Mouse (Mus musculus) liver, embryonic 16.5 days (tissue): ENCODE results near the gene Cfap58. TPM values are rescaled to one million over a fixed set of nuclear protein-coding genes. Genes with fewer than 3 reads are reported as not detected.

Experiments used
- ATAC-seq: fragments of 200-750 bp; cut with Nextera tagmentation; 2 replicates; pipeline ENCODE4 v1.8.0; 2017; ENCODE audit warnings: low read depth, mild to moderate bottlenecking, moderate number of reproducible peaks, moderate library complexity
- H3K27ac ChIP-seq: fragments of 300-500 bp; sonication (generic); 2 replicates; pipeline ENCODE4 v1.5.1; 2014; ENCODE audit warnings: mild to moderate bottlenecking, low read length
- H3K27me3 ChIP-seq: fragments of 300-500 bp; sonication (generic); 2 replicates; pipeline ENCODE4 v1.6.1; 2014; ENCODE audit warnings: low read depth, low read length, mixed read lengths; ENCODE audit not compliant: control insufficient read depth, insufficient read depth
- H3K36me3 ChIP-seq: fragments of 300-500 bp; sonication (generic); 2 replicates; pipeline ENCODE4 v1.6.1; 2014; ENCODE audit warnings: mild to moderate bottlenecking; ENCODE audit not compliant: control insufficient read depth, insufficient read depth
- H3K4me1 ChIP-seq: fragments of 300-500 bp; sonication (generic); 2 replicates; pipeline ENCODE4 v1.6.1; 2014; ENCODE audit warnings: low read depth, low read length, mixed read lengths; ENCODE audit not compliant: control insufficient read depth
- H3K4me2 ChIP-seq: fragments of 300-500 bp; sonication (generic); 2 replicates; pipeline ENCODE4 v1.6.1; 2014; ENCODE audit warnings: low read depth, low read length, mixed read lengths
- H3K4me3 ChIP-seq: fragments of 300-500 bp; sonication (generic); 2 replicates; pipeline ENCODE4 v1.5.1; 2014; ENCODE audit warnings: low read depth, mild to moderate bottlenecking, low read length
- H3K9ac ChIP-seq: fragments of 300-500 bp; sonication (generic); 2 replicates; pipeline ENCODE4 v1.6.1; 2014; ENCODE audit warnings: low read depth, low read length
- H3K9me3 ChIP-seq: fragments of 300-500 bp; sonication (generic); replicated peaks from 2 replicates; pipeline ENCODE4 v1.6.1; 2016; ENCODE audit warnings: low read length; ENCODE audit not compliant: control insufficient read depth
- WGBS: fragments of 180-500 bp; shearing (Covaris S2); extraction: QIAGEN DNeasy Blood & Tissue Kit; methylation state at CpG from one replicate; pipeline ENCODE4 v1.1.7; 2014; ENCODE audit not compliant: insufficient replicate concordance; 5-methylcytosine and 5-hydroxymethylcytosine counted together
- polyA plus RNA-seq: library from polyadenylated mRNA; unstranded; fragments of >200 nt; fragmentation: Nextera tagmentation; extraction: Ambion mirVana; gene quantifications from 2 replicates; pipeline ENCODE4 v1.2.1, GENCODE M21; 2015

The Cfap58 gene
- polyA plus RNA-seq, 1 experiment from 2014 or later: not detected

GRCm38 (mm10) chr19:48009586-48010331, 72.3 kb downstream of the Cfap58 start:
- 72% methylated on average over 15 of the region's 15 CpGs for WGBS

GRCm38 (mm10) chr19:48020103-48020502, 82.6 kb downstream of the Cfap58 start:
- Histone ChIP-seq H3K4me3 (no peak overlapping the region), H3K4me1 (no peaks in the 10 kb centered on the region), H3K4me2 (no peak overlapping the region), H3K9ac (no peak overlapping the region), H3K36me3 (no peaks in the 10 kb centered on the region), H3K9me3 (no peaks in the 10 kb centered on the region), H3K27ac (no peak overlapping the region), H3K27me3 (no peaks in the 10 kb centered on the region)
- ATAC-seq: no peak
- 66% methylated on average over 13 of the region's 13 CpGs for WGBS

More at GRCm38 (mm10) chr19:48009586-48010331, 72.3 kb downstream of the Cfap58 start:
- Histone ChIP-seq H3K27ac (no peak overlapping the region), H3K4me3 (no peak overlapping the region), H3K9me3 (no peaks in the 10 kb centered on the region), H3K9ac (no peak overlapping the region), H3K36me3 (no peaks in the 10 kb centered on the region), H3K27me3 (no peaks in the 10 kb centered on the region), H3K4me1 (no peaks in the 10 kb centered on the region), H3K4me2 (no peak overlapping the region)
- ATAC-seq: no peak

- H3K27ac ChIP-seq: no peak overlapping the region
- no peaks in the 10 kb centered on the region for H3K27me3 ChIP-seq
- no peaks in the 10 kb centered on the region for H3K9me3 ChIP-seq
- 63% methylated on average over 15 of the region's 15 CpGs for whole genome bisulfite sequencing
- no peaks in the 10 kb centered on the region for H3K36me3 ChIP-seq
- ATAC-seq: no peak
- no peak overlapping the region for H3K9ac ChIP-seq
- H3K4me3 ChIP-seq: no peak overlapping the region
- no peaks in the 10 kb centered on the region for H3K4me1 ChIP-seq
- H3K4me2 ChIP-seq: no peak overlapping the region
Measured at GRCm38 (mm10) chr19:48021435-48021834, 84.0 kb downstream of the Cfap58 start.

GRCm38 (mm10) chr19:48022763-48023162, 85.3 kb downstream of the Cfap58 start:
- 62% methylated on average over 5 of the region's 5 CpGs for WGBS
- no peak for ATAC-seq
- Histone ChIP-seq H3K27me3 (no peaks in the 10 kb centered on the region), H3K27ac (no peak overlapping the region), H3K4me3 (no peak overlapping the region), H3K36me3 (no peaks in the 10 kb centered on the region), H3K4me2 (no peak overlapping the region), H3K4me1 (no peaks in the 10 kb centered on the region), H3K9me3 (no peaks in the 10 kb centered on the region), H3K9ac (no peak overlapping the region)

GRCm38 (mm10) chr19:48023726-48024125, 86.3 kb downstream of the Cfap58 start:
- Histone ChIP-seq H3K27ac (no peak overlapping the region), H3K27me3 (no peaks in the 10 kb centered on the region), H3K9ac (no peak overlapping the region), H3K4me2 (no peak overlapping the region), H3K4me1 (no peaks in the 10 kb centered on the region), H3K4me3 (no peak overlapping the region), H3K36me3 (no peaks in the 10 kb centered on the region), H3K9me3 (no peaks in the 10 kb centered on the region)
- no peak for ATAC-seq
- WGBS: 30% methylated on average over 10 of the region's 10 CpGs

- H3K27me3 ChIP-seq: no peaks in the 10 kb centered on the region
- H3K9ac ChIP-seq: no peak overlapping the region
- H3K4me2 ChIP-seq: no peak overlapping the region
- no peaks in the 10 kb centered on the region for H3K36me3 ChIP-seq
- no peak for ATAC-seq
- H3K27ac ChIP-seq: no peak overlapping the region
- no peak overlapping the region for H3K4me3 ChIP-seq
- 69% methylated on average over 8 of the region's 8 CpGs for WGBS
- no peaks in the 10 kb centered on the region for H3K9me3 ChIP-seq
- no peaks in the 10 kb centered on the region for H3K4me1 ChIP-seq
Measured at GRCm38 (mm10) chr19:48025366-48025765, 87.9 kb downstream of the Cfap58 start.

- H3K36me3 ChIP-seq: no peaks in the 10 kb centered on the region
- WGBS: 14% methylated on average over 2 of the region's 2 CpGs
- H3K27me3 ChIP-seq: no peaks in the 10 kb centered on the region
- H3K9ac ChIP-seq: no peak overlapping the region
- no peak overlapping the region for H3K27ac ChIP-seq
- H3K4me3 ChIP-seq: no peak overlapping the region
- no peak for ATAC-seq
- H3K9me3 ChIP-seq: no peaks in the 10 kb centered on the region
- no peak overlapping the region for H3K4me2 ChIP-seq
- no peaks in the 10 kb centered on the region for H3K4me1 ChIP-seq
Measured at GRCm38 (mm10) chr19:48026882-48027281, 89.4 kb downstream of the Cfap58 start.

GRCm38 (mm10) chr19:48039554-48039953, 102.1 kb downstream of the Cfap58 start:
- Histone ChIP-seq H3K9me3 (no peaks in the 10 kb centered on the region), H3K27me3 (no peaks in the 10 kb centered on the region), H3K4me2 (no peak overlapping the region), H3K36me3 (no peaks in the 10 kb centered on the region), H3K9ac (no peak overlapping the region), H3K27ac (no peak overlapping the region), H3K4me3 (no peak overlapping the region), H3K4me1 (no peaks in the 10 kb centered on the region)
- no peak for ATAC-seq
- WGBS: 66% methylated on average over 8 of the region's 8 CpGs

GRCm38 (mm10) chr19:48047315-48047714, 109.8 kb downstream of the Cfap58 start:
- no peaks in the 10 kb centered on the region for H3K4me1 ChIP-seq
- H3K4me3 ChIP-seq: no peak overlapping the region
- H3K27ac ChIP-seq: no peak overlapping the region
- H3K36me3 ChIP-seq: no peaks in the 10 kb centered on the region
- no peak overlapping the region for H3K9ac ChIP-seq
- H3K27me3 ChIP-seq: no peaks in the 10 kb centered on the region
- no peak for ATAC-seq
- H3K9me3 ChIP-seq: no peaks in the 10 kb centered on the region
- 68% methylated on average over 7 of the region's 7 CpGs for WGBS
- H3K4me2 ChIP-seq: no peak overlapping the region
